Mouse (Mus musculus) CH12.LX (cell line): ENCODE data around the gene Pi16. TPM values are rescaled to one million over a fixed set of nuclear protein-coding genes. Genes with fewer than 3 reads are reported as not detected.

Experiments
- DNase-seq: peaks from one replicate; pipeline ENCODE4 v3.0.0-alpha.2; 2013; ENCODE audit errors: extremely low read depth
- H3K27ac ChIP-seq: 2 replicates; pipeline ENCODE4 v1.5.1; 2012; ENCODE audit warnings: low read depth, mild to moderate bottlenecking, control low read depth, moderate library complexity; ENCODE audit not compliant: insufficient read depth
- H3K27me3 ChIP-seq: replicated peaks from 2 replicates; pipeline ENCODE3; 2012; ENCODE audit warnings: inconsistent platforms
- H3K36me3 ChIP-seq, 2 experiments: replicated peaks in 1 of 2; 2 replicates each; pipeline versions ENCODE3 to v1.6.1; 2012; ENCODE audit warnings: inconsistent platforms in 1 of 2, low read length in 1 of 2, mild to moderate bottlenecking in 1 of 2, mixed read lengths in 1 of 2, moderate library complexity in 1 of 2; ENCODE audit not compliant: control insufficient read depth in 1 of 2, insufficient read depth in 1 of 2
- H3K4me1 ChIP-seq, 2 experiments: 2 replicates each; pipeline ENCODE4 v1.6.1; 2012; ENCODE audit warnings: inconsistent platforms in 1 of 2, moderate library complexity in 1 of 2; ENCODE audit not compliant: insufficient read depth in 2 of 2, control insufficient read depth in 1 of 2
- H3K4me2 ChIP-seq: 2 replicates; pipeline ENCODE4 v1.6.1; 2012; ENCODE audit warnings: low read depth, mild to moderate bottlenecking, control low read depth; ENCODE audit not compliant: poor library complexity, insufficient read depth, severe bottlenecking
- H3K4me3 ChIP-seq, 3 experiments: fragments of 150-350 bp in 1 of 3; sonication (generic) in 1 of 3; replicated peaks in 1 of 3; 2 replicates each; pipeline versions ENCODE3 to v1.5.1; 2011 to 2012; ENCODE audit warnings: low read depth in 2 of 3, low read length in 2 of 3, mild to moderate bottlenecking in 2 of 3, moderate library complexity in 2 of 3, control low read depth in 1 of 3, improper control_type of control experiment in 1 of 3, inconsistent platforms in 1 of 3, mixed read lengths in 1 of 3; ENCODE audit not compliant: poor library complexity in 1 of 3
- H3K79me2 ChIP-seq: replicated peaks from 2 replicates; pipeline ENCODE4 v1.6.1; 2012; ENCODE audit warnings: mild to moderate bottlenecking, moderate library complexity; ENCODE audit not compliant: control insufficient read depth, poor library complexity, insufficient read depth, severe bottlenecking; ENCODE audit errors: extremely low read depth
- H3K9ac ChIP-seq: 2 replicates; pipeline ENCODE4 v1.6.1; 2012; ENCODE audit warnings: low read depth, mild to moderate bottlenecking, control low read depth, moderate library complexity; ENCODE audit not compliant: insufficient read depth
- H3K9me3 ChIP-seq: replicated peaks from 2 replicates; pipeline ENCODE3; 2012; ENCODE audit warnings: low read length, inconsistent platforms, mixed read lengths
- E2F4 ChIP-seq: IDR thresholded peaks from 2 replicates; pipeline ENCODE4 v1.6.1; 2011; ENCODE audit warnings: low read depth, low read length, improper control_type of control experiment; ENCODE audit not compliant: insufficient replicate concordance
- GABPA ChIP-seq: IDR thresholded peaks from 2 replicates; pipeline ENCODE4 v1.6.1; 2012; ENCODE audit warnings: low read depth, low read length, improper control_type of control experiment, inconsistent platforms; ENCODE audit not compliant: insufficient replicate concordance
- HCFC1 ChIP-seq: IDR thresholded peaks from 2 replicates; pipeline ENCODE4 v1.6.1; 2012; ENCODE audit warnings: low read depth, mild to moderate bottlenecking, inconsistent platforms, low read length, improper control_type of control experiment
- IRF4 ChIP-seq: IDR thresholded peaks from 2 replicates; pipeline ENCODE4 v1.6.1; 2014; ENCODE audit warnings: low read depth, mild to moderate bottlenecking, inconsistent platforms, low read length, improper control_type of control experiment
- KAT2A ChIP-seq: IDR thresholded peaks from 2 replicates; pipeline ENCODE4 v1.6.1; 2012; ENCODE audit warnings: low read length, improper control_type of control experiment, inconsistent platforms; ENCODE audit not compliant: insufficient replicate concordance
- MAFK ChIP-seq: IDR thresholded peaks from 2 replicates; pipeline ENCODE4 v1.6.1; 2011; ENCODE audit warnings: low read length, improper control_type of control experiment; ENCODE audit not compliant: insufficient replicate concordance
- MAZ ChIP-seq: IDR thresholded peaks from 2 replicates; pipeline ENCODE4 v1.6.1; 2012; ENCODE audit warnings: low read depth, mild to moderate bottlenecking, inconsistent platforms, low read length, improper control_type of control experiment, moderate library complexity
- MXI1 ChIP-seq: IDR thresholded peaks from 2 replicates; pipeline ENCODE4 v1.6.1; 2011; ENCODE audit warnings: mild to moderate bottlenecking, low read depth, low read length, improper control_type of control experiment
- NELFE ChIP-seq: IDR thresholded peaks from 2 replicates; pipeline ENCODE4 v1.6.1; 2011; ENCODE audit warnings: low read depth, low read length, improper control_type of control experiment
- PAX5 ChIP-seq: IDR thresholded peaks from 2 replicates; pipeline ENCODE4 v1.6.1; 2012; ENCODE audit warnings: low read length, inconsistent platforms, mixed read lengths
- POLR2A ChIP-seq: IDR thresholded peaks from 2 replicates; pipeline ENCODE4 v1.6.1; 2011; ENCODE audit warnings: low read depth, mild to moderate bottlenecking, improper control_type of control experiment, low read length
- RAD21 ChIP-seq: IDR thresholded peaks from 2 replicates; pipeline ENCODE4 v1.6.1; 2011; ENCODE audit warnings: low read depth, mild to moderate bottlenecking, low read length, improper control_type of control experiment, moderate library complexity
- SMC3 ChIP-seq: IDR thresholded peaks from 2 replicates; pipeline ENCODE4 v1.6.1; 2011; ENCODE audit warnings: low read depth, low read length, improper control_type of control experiment
- TCF12 ChIP-seq: IDR thresholded peaks from 2 replicates; pipeline ENCODE4 v1.6.1; 2014; ENCODE audit warnings: low read depth, mild to moderate bottlenecking, inconsistent platforms, low read length, improper control_type of control experiment
- USF1 ChIP-seq: IDR thresholded peaks from 2 replicates; pipeline ENCODE4 v1.6.1; 2014; ENCODE audit warnings: low read depth, mild to moderate bottlenecking, inconsistent platforms, low read length, improper control_type of control experiment
- USF2 ChIP-seq: conservative IDR thresholded peaks from 2 replicates; pipeline ENCODE4 v1.6.1; 2011; ENCODE audit warnings: low read depth, low read length, improper control_type of control experiment
- ZC3H11A ChIP-seq: IDR thresholded peaks from 2 replicates; pipeline ENCODE4 v1.6.1; 2012; ENCODE audit warnings: low read depth, mild to moderate bottlenecking, inconsistent platforms, low read length, improper control_type of control experiment
- ZKSCAN1 ChIP-seq: IDR thresholded peaks from 2 replicates; pipeline ENCODE4 v1.6.1; 2012; ENCODE audit warnings: low read depth, inconsistent platforms, low read length, improper control_type of control experiment, borderline replicate concordance
- ZMIZ1 ChIP-seq: IDR thresholded peaks from 2 replicates; pipeline ENCODE4 v1.6.1; 2012; ENCODE audit warnings: low read depth, mild to moderate bottlenecking, inconsistent platforms, low read length, improper control_type of control experiment
- dilution Hi-C: fragments of 300-500 bp; cut with MboI; formaldehyde crosslinking; loops from 2 replicates; pipeline ENCODE4 v1.14.3; 2020; ENCODE audit warnings: low sequenced_read_pairs; ENCODE audit not compliant: extremely low pct_unique_long_range_greater_than_20kb, extremely low pct_ligation_motif_present
- in situ Hi-C: fragments of 300-500 bp; cut with MboI; formaldehyde crosslinking; loops from 3 replicates; pipeline ENCODE4 v1.14.3; 2019; ENCODE audit warnings: low sequenced_read_pairs, low pct_ligation_motif_present, low pct_unique_long_range_greater_than_20kb, mixed read lengths
- polyA plus RNA-seq: library from polyadenylated mRNA; unstranded; fragments of >175 nt; gene quantifications from 2 replicates; pipeline ENCODE4 v1.2.1, GENCODE M21; 2012; ENCODE audit warnings: low read depth; ENCODE audit not compliant: insufficient read length
- total RNA-seq, 2 experiments: library from RNA; depleted of rRNA; stranded (reverse); fragments of 300-350 nt in 1 of 2; fragments of >200 nt in 1 of 2; gene quantifications; 2 replicates each; pipeline ENCODE4 v1.2.3; 2012 to 2014

The Pi16 gene
- total and polyA plus RNA-seq, 3 experiments, result 0.13 TPM; not detected in 2

GRCm38 (mm10) chr17:29326531-29327529 lies 9.3 kb downstream of the Pi16 start:
- Histone ChIP-seq H3K9me3 (no peaks in the 10 kb centered on the region), H3K27ac (no peak overlapping the region), H3K36me3 (peaks cover 16 to 24% of the 10 kb centered on the region in 2 experiments), H3K4me3 (no peak overlapping the region), H3K27me3 (no peaks in the 10 kb centered on the region), H3K4me1 (peaks cover 0 to 9% of the 10 kb centered on the region in 2 experiments; a peak in 2 of 4 replicates), H3K4me2 (no peak overlapping the region), H3K79me2 (no peaks in the 10 kb centered on the region), H3K9ac (no peak overlapping the region)
- in situ Hi-C loops, result no loop called here
- TF ChIP-seq E2F4 (no peak), ZMIZ1 (no peak), POLR2A (no peak), IRF4 (no peak), USF2 (no peak), SMC3 (no peak), TCF12 (no peak), NELFE (no peak), PAX5 (no peak), MXI1 (no peak), GABPA (no peak), ZC3H11A (no peak), USF1 (no peak), MAFK (no peak), KAT2A (no peak), HCFC1 (no peak)
- dilution Hi-C loops, result no loop called here
- DNase-seq, result no peak

DNA sequence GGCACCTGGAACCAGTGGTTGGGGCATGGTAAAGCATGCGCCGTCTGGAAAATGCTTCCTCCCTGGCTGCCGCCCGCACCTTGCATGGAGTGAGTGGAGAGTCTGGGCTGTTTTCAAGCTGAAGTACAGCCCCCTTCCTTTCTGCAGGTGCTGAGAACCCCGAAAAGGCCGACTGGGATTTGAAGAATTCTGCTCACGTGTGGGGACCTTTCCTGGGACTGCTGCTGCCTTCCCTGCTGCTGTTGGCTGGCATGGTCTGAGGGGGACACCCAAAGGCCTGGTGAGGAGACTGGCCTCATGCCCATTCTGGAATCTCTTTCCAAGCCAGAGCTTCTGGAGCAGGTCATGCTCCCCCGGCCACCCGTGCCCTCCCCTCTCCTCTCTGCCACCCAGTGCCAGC lies 10.2 kb downstream of the Pi16 start:
- H3K4me1 ChIP-seq, result peaks cover 0 to 14% of the 10 kb centered on the region in 2 experiments; a peak in 2 of 4 replicates
- no peak overlapping the region for H3K27ac ChIP-seq
- H3K4me3 ChIP-seq, result no peak overlapping the region
- no peak for DNase-seq
- in situ Hi-C loops (no loop called here), dilution Hi-C loops (no loop called here)
- no peaks in the 10 kb centered on the region for H3K79me2 ChIP-seq
- H3K9ac ChIP-seq, result no peak overlapping the region
- no peak for TF ChIP-seq TCF12
- TF ChIP-seq ZKSCAN1, result no peak
- no peak for TF ChIP-seq GABPA
- no peak for TF ChIP-seq RAD21
- TF ChIP-seq MAZ, result no peak
- no peaks in the 10 kb centered on the region for H3K27me3 ChIP-seq
- H3K9me3 ChIP-seq, result no peaks in the 10 kb centered on the region
- no peak overlapping the region for H3K4me2 ChIP-seq
- H3K36me3 ChIP-seq, result peaks cover 24 to 33% of the 10 kb centered on the region in 2 experiments
